Mouse (Mus musculus) splenic B cell, adult 2 months (primary cell): ENCODE results near the gene Kmt2c.

ENCODE experiments used
- DNase-seq: peaks from one replicate; pipeline ENCODE4 v3.0.0-alpha.2; 2011; ENCODE audit warnings: low read depth, low spot score
- H3K27me3 ChIP-seq: 2 replicates; pipeline ENCODE4 v1.6.1; 2012; ENCODE audit warnings: mild to moderate bottlenecking, low read length, moderate library complexity, mixed read lengths; ENCODE audit not compliant: control insufficient read depth, poor library complexity, insufficient read depth, severe bottlenecking
- H3K36me3 ChIP-seq: 2 replicates; pipeline ENCODE4 v1.6.1; 2012; ENCODE audit warnings: mild to moderate bottlenecking, low read length, moderate library complexity, mixed read lengths; ENCODE audit not compliant: control insufficient read depth, poor library complexity, insufficient read depth, severe bottlenecking

Kmt2c gene

GRCm38 (mm10) chr5:25528851-25529528, 30.4 kb upstream of the Kmt2c start:
- Histone ChIP-seq H3K36me3 (no peaks in the 10 kb centered on the region), H3K27me3 (no peaks in the 10 kb centered on the region)
- no peak for DNase-seq

GRCm38 (mm10) chr5:25527971-25528370, 29.4 kb upstream of the Kmt2c start:
- no peaks in the 10 kb centered on the region for H3K27me3 ChIP-seq
- no peaks in the 10 kb centered on the region for H3K36me3 ChIP-seq
- DNase-seq: no peak

GRCm38 (mm10) chr5:25526926-25527325, 28.3 kb upstream of the Kmt2c start:
- no peak for DNase-seq
- Histone ChIP-seq H3K27me3 (no peaks in the 10 kb centered on the region), H3K36me3 (no peaks in the 10 kb centered on the region)

DNA sequence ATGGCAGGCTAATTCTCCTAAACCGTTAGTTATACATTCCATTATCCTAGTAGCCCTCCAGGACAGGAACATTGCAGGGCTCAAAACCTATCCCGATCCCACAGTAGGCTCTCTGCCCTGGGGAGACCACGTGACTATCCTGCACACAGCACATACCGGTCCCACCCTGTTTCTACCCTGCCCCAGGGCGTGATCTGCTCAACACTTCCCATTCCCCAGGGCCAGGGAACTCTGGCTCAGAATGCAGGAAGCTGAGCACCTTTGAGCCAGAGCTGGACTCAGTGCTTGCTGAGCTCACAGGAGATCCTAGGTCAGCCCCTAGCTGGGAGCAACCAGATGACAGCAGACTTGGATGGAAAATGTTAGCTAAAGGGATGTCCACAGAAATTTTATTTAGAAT, 27.5 kb upstream of the Kmt2c start:
- Histone ChIP-seq H3K36me3 (no peaks in the 10 kb centered on the region), H3K27me3 (no peaks in the 10 kb centered on the region)
- no peak for DNase-seq

DNA sequence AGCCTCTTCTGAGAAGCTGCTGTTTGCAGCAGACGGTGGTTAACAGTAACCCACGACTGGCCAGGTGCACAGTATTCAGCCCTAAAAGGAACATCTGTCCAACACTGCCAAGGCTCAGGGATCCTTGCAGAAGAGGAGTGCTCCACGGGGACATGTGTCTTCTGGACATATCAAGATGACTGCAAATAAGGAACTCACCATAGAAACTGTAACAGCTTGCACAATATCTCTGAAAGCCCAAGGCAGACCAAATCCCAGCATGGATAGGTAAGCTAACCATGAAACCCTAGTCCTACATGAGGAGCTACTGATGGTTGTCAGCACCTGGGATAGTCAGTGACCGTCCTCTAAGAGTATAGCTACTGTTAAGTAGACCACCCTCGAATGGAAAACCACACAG, 22.9 kb upstream of the Kmt2c start:
- DNase-seq: no peak
- Histone ChIP-seq H3K27me3 (no peaks in the 10 kb centered on the region), H3K36me3 (no peaks in the 10 kb centered on the region)

GRCm38 (mm10) chr5:25519820-25520219, 21.2 kb upstream of the Kmt2c start:
- no peak for DNase-seq
- Histone ChIP-seq H3K36me3 (no peaks in the 10 kb centered on the region), H3K27me3 (no peaks in the 10 kb centered on the region)

DNA sequence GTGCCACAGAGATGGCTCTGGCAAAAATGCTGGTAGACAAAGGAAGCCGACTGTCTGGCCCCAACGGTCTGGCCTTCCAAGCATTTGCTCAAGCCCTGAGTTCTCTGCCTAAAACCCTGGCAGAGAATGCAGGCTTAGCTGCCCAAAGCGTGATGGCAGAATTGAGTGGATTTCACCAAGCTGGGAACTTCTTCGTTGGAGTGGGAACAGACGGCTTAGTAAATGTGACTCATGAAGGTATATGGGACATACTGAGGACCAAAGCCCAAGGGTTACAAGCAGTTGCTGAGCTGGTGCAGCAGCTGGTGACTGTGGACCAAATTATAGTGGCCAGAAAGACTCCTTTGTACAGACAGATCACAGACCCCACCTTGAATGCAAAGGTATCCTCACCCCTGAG, 19.0 kb upstream of the Kmt2c start:
- Histone ChIP-seq H3K27me3 (no peaks in the 10 kb centered on the region), H3K36me3 (no peaks in the 10 kb centered on the region)
- DNase-seq: no peak

- no peaks in the 10 kb centered on the region for H3K36me3 ChIP-seq
- no peak for DNase-seq
- H3K27me3 ChIP-seq: no peaks in the 10 kb centered on the region
These were observed 17.8 kb upstream of the Kmt2c start for GRCm38 (mm10) chr5:25516301-25516895.

GRCm38 (mm10) chr5:25515767-25516166, 17.2 kb upstream of the Kmt2c start, which contains the start of gene Cct8l1:
TSS of gene Cct8l1 (plus strand) at chr5:25516067.
- DNase-seq: no peak
- Histone ChIP-seq H3K36me3 (no peaks in the 10 kb centered on the region), H3K27me3 (no peaks in the 10 kb centered on the region)

DNA sequence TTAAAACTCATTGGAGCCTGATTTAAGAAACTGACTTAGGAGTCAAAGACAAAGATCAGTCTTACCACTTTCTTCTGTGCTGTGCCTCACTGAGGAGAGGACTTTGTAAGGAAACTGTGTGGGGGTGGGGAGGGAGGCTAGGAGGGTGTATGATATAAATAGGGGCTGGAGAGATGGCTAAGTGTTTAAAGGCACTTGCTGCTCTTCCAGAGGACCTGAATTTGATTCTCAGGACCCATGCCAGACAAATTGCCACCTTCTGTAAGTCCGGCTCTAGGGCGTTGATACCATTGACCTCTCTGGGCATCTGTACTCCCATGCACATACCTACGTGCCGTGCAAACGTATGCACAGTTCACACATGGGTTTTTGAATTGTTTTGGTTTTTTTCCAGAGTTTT, 7.5 kb upstream of the Kmt2c start:
- H3K36me3 ChIP-seq: no peaks in the 10 kb centered on the region
- H3K27me3 ChIP-seq: no peaks in the 10 kb centered on the region
- DNase-seq: no peak

GRCm38 (mm10) chr5:25500686-25501085, 2.1 kb upstream of the Kmt2c start:
- DNase-seq: no peak
- Histone ChIP-seq H3K27me3 (no peaks in the 10 kb centered on the region; the same call in 1 of the 2 replicates), H3K36me3 (no peaks in the 10 kb centered on the region)

- peak; percentile 98 for DNase-seq
- H3K36me3 ChIP-seq: no peaks in the 10 kb centered on the region
- no peaks in the 10 kb centered on the region; the same call in 1 of the 2 replicates for H3K27me3 ChIP-seq
These were observed 1.1 kb upstream of the Kmt2c start for GRCm38 (mm10) chr5:25499423-25500398.

DNA sequence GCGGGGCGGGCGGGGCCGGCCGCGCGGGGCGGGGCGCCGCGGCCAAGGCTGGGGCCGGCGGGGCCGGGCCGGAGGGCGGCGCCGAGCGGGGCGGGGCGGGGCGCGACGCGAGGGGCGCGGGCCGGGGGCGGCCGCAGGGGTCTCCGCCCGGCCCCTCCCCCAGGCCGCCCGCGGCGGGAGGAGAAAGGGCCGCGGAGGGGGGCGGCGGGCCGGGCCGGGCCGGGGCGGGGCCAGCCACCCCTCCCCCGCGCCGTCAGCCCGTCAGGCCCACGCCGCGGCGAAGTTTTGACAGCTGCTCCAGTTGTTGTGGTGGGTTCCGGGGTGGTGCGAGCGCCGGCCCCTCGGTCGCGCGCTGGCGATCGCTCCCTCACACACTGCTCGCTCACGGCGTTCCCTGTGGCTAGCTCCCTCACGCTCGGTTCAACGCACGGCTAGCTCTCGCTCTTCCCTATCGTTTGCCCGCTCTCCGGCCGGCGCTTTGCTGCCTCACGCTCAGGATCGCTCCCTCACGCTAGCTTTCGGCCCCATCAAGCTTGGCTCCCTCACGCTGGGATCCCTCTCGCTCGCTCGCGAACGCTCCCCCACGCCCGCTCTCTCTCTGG, 339 bp upstream of the Kmt2c start:
- no peaks in the 10 kb centered on the region for H3K36me3 ChIP-seq
- peak; percentile 84 for DNase-seq

DNA sequence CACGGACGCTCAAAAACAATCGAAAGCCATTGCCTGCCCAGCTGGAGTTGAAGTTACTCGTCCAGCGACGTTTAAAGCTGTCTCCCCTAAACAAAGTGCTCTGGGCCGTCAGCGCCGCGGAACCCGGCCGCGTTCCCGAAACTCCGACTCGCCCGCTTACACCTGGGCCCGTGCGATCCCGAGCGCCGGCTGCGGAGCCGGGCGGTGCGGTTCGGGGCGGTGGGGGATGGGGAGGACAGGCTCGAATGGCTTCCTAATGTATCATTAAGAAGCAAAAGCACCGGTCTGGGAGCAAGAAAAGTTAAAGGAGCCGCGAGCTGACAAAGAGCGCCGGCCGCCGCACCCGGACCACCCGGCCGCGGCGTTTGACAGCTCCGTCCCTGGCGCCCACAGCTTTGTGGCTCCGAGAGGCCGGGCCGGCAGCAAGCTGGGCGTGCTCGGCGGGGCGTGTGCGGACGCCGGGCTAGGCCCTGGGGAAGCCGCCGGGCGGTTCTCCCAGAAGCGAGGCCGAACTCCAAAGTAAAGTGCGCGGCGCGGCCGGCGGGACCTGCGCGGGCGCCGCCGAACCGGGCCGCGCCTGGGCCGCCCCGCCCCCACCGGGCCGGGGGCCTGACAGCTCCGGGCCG, 750 bp downstream of the Kmt2c start:
- H3K36me3 ChIP-seq: no peaks in the 10 kb centered on the region
- H3K27me3 ChIP-seq: no peaks in the 10 kb centered on the region; the same call in 1 of the 2 replicates
- DNase-seq: no peak

More for the DNA sequence above, 339 bp upstream of the Kmt2c start:
- H3K27me3 ChIP-seq: no peaks in the 10 kb centered on the region; the same call in 1 of the 2 replicates
